Mouse (Mus musculus) stomach, adult 2 months (tissue): ENCODE data around the gene Pdcd10. TPM values are rescaled to one million over a fixed set of nuclear protein-coding genes. Genes with fewer than 3 reads are reported as not detected.

Experiments used
- polyA plus RNA-seq: library from polyadenylated mRNA; depleted of rRNA; stranded (reverse); fragments of >200 nt; gene quantifications from 2 replicates; pipeline ENCODE4 v1.2.3, GENCODE M21; 2012; rRNA removed

Gene Pdcd10
- 0.17 and 0.24 TPM in 2 replicates for polyA plus RNA-seq

DNA sequence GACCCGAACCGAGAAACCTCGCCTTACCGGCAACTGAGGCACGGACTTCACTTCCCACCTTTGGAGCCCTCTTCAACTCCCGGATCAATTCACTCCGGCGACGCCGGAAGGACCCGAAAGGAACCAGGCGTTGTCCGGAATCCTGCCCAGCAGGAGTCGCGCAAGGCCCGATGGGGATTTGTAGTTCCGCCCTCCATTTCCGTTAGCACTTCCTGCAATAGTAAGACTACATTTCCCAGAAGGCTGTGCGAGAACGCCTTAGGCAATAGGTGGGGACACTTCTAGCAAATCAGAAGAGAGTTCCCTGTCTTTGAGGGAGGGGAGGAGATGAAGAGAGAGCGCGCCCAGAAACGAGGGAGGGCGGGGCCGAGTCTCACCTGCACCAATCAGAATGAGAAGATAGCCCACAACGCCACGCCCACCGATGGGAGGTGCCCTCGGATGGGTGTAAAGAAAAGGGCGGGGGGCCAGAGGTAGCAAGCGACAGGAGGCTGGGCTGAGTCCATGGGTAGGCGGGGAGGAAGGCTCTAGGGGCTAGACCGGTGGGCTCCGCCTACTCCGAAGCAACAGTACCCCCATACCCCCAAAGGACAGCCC, at the start of gene Pdcd10:
Gene Pdcd10 (minus strand): TSS at position 162 of the 597 bp plus-strand sequence.

GRCm38 (mm10) chr3:75557292-75557691, 636 bp upstream of the Pdcd10 start, which contains the start of gene Serpini1:
Serpini1 (plus strand) TSS chr3:75557547.

DNA sequence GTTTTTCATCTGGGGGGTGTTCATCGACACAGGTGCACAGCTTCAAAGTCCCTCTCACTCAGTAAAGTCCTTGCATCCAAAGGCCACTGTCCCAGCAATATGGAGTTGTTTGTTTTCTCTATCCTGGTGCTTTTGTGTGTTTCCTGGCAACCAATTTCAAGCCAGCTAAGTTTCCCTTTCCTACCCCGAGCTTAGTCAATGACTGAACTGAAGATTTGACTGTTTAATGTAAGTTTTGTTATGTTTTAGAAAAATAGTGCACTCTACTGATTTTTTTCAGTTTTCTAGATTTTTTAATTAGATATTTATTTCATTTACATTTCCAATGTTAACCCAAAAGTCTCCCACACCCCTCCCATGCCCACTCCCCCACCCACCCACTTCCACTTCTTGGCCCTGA, 74.6 kb downstream of the Pdcd10 start, which contains the start of gene Wdr49:
Gene Wdr49 (minus strand): TSS at position 101 of the 400 bp plus-strand sequence.

Other genes with a start within 250 kb of the Pdcd10 start
- not detected in 2 replicates for gene Wdr49, start 74.7 kb downstream of the Pdcd10 start, polyA plus RNA-seq
- gene Serpini1, start 691 bp upstream of the Pdcd10 start, polyA plus RNA-seq: 0.05 and 0.09 TPM in 2 replicates
- gene Gm29133, start 191.3 kb upstream of the Pdcd10 start, polyA plus RNA-seq: not detected in 2 replicates